8 mouse cellular contexts compared by ENCODE assay signal in genomic region chr1:64018466-64019077, GRCm38 (mm10).
DNase-seq lines count a peak whose midpoint lies in the region; ATAC-seq and TF ChIP-seq lines count a peak whose summit lies in the region.

No protein-coding gene starts in this region.

- intact Hi-C loops in left cerebral cortex, adult 2 months (cut with DNase I), result no loop called here

- no peak for TF ChIP-seq CTCF in left cerebral cortex, adult 2 months (IDR thresholded peaks at IDR 0.05)
- no peak for TF ChIP-seq CTCF in heart, postnatal 0 days (IDR thresholded peaks at IDR 0.05; ENCODE audit: low read depth)

- 0 out of 2 replicates have a peak overlapping the region, but pooled peaks have one; percentile 5 for H3K4me3 ChIP-seq in left cerebral cortex, adult 2 months
- H3K4me3 ChIP-seq in heart, postnatal 0 days (ENCODE audit: low read depth, low read length), result peak overlapping the region; percentile 6; the same call in 1 of the 2 replicates
- no peak overlapping the region for H3K4me3 ChIP-seq in stomach, embryonic 14.5 days (ENCODE audit: low read depth, low read length)

- no peaks in the 10 kb centered on the region for H3K36me3 ChIP-seq in heart, postnatal 0 days (replicated peaks; ENCODE audit: control insufficient read depth, insufficient read depth, low read length)
- H3K36me3 ChIP-seq in stomach, embryonic 14.5 days (ENCODE audit: control insufficient read depth, insufficient read depth, low read length), result no peaks in the 10 kb centered on the region

- DNase-seq in left cerebral cortex, adult 2 months (ENCODE audit: extremely low spot score in 1 of 2, low spot score in 2 of 2), result no peak
- no peak for DNase-seq in left cerebral cortex, adult 18-20 months (ENCODE audit: low spot score in 2 of 2)
- peak; percentile 49 for DNase-seq in heart, postnatal 0 days (ENCODE audit: low spot score)
- peak; percentile 45 to 66 for DNase-seq in kidney, postnatal 25 days
- DNase-seq in T-cell, adult 2 months (ENCODE audit: low spot score), result no peak
- no peak for DNase-seq in gastrocnemius, adult 8-10 months (ENCODE audit: low spot score in 2 of 2)
- no peak for DNase-seq in frontal cortex, postnatal 10 days (ENCODE audit: low spot score in 2 of 2)

- H3K9me3 ChIP-seq in heart, postnatal 0 days (replicated peaks; ENCODE audit: control insufficient read depth, low read length), result peaks cover 4% of the 10 kb centered on the region; the same call in 1 of the 2 replicates
- H3K9me3 ChIP-seq in stomach, embryonic 14.5 days (ENCODE audit: control insufficient read depth, low read depth, low read length), result no peaks in the 10 kb centered on the region

- 25% methylated on average over 16 of the region's 16 CpGs for WGBS in heart, postnatal 0 days
- WGBS in stomach, embryonic 14.5 days, result 42% methylated on average over 16 of the region's 16 CpGs

- peak overlapping the region; percentile 47 for H3K4me2 ChIP-seq in heart, postnatal 0 days (ENCODE audit: low read depth, low read length)
- peak overlapping the region; percentile 6; the same call in 1 of the 2 replicates for H3K4me2 ChIP-seq in stomach, embryonic 14.5 days (replicated peaks; ENCODE audit: low read depth, low read length)

- TF ChIP-seq EP300 in heart, postnatal 0 days (IDR thresholded peaks at IDR 0.05; ENCODE audit: low read depth), result no peak; the same call in 1 of the 2 replicates

- peak; percentile 85 for ATAC-seq in heart, postnatal 0 days (ENCODE audit: insufficient read depth, low read depth)
- ATAC-seq in stomach, embryonic 14.5 days (ENCODE audit: insufficient number of reproducible peaks, insufficient read depth, low FRiP score, low read depth), result no peak

- H3K27me3 ChIP-seq in heart, postnatal 0 days (ENCODE audit: control insufficient read depth, insufficient read depth, low read length), result no peaks in the 10 kb centered on the region
- no peaks in the 10 kb centered on the region for H3K27me3 ChIP-seq in stomach, embryonic 14.5 days (ENCODE audit: control insufficient read depth, insufficient read depth, low read length)

- H3K9ac ChIP-seq in heart, postnatal 0 days (replicated peaks; ENCODE audit: low read depth, low read length), result peak overlapping the region; percentile 13
- H3K9ac ChIP-seq in stomach, embryonic 14.5 days (replicated peaks; ENCODE audit: low read depth, low read length), result no peak overlapping the region

- H3K4me1 ChIP-seq in heart, postnatal 0 days (ENCODE audit: control insufficient read depth, insufficient read depth), result peaks cover 22% of the 10 kb centered on the region
- no peaks in the 10 kb centered on the region for H3K4me1 ChIP-seq in stomach, embryonic 14.5 days (ENCODE audit: control insufficient read depth, insufficient read depth, low read length)

- H3K27ac ChIP-seq in left cerebral cortex, adult 2 months, result peak overlapping the region; percentile 63
- H3K27ac ChIP-seq in heart, postnatal 0 days (ENCODE audit: low read depth), result peak overlapping the region; percentile 71
- no peak overlapping the region for H3K27ac ChIP-seq in stomach, embryonic 14.5 days (ENCODE audit: low read length)

Comparison
In these comparisons a context has a peak if more than half of its experiments do, and no peak if none do; other contexts are left out.
1. DNase-seq: peak in heart, postnatal 0 days (single experiment) and kidney, postnatal 25 days (2 of 2); none in left cerebral cortex, adult 2 months (0 of 2), left cerebral cortex, adult 18-20 months (0 of 2), T-cell, adult 2 months (single experiment), gastrocnemius, adult 8-10 months (0 of 2) and frontal cortex, postnatal 10 days (0 of 2).